Mouse (Mus musculus) embryonic facial prominence, embryonic 12.5 days (tissue): ENCODE measurements at regions not wholly inside any gene's neighbourhood (a gene's known extent, or its start where the extent isn't known, plus 50 kb on each side); places are given as distances from the start of the nearest gene placed in this dataset.

Experiments used
- ATAC-seq: fragments of 200-750 bp; cut with Nextera tagmentation; 2 replicates; pipeline ENCODE4 v1.8.0; 2017; ENCODE audit not compliant: insufficient number of reproducible peaks, insufficient read depth, low FRiP score, low TSS enrichment
- H3K27ac ChIP-seq: fragments of 300-500 bp; sonication (generic); 2 replicates; pipeline ENCODE4 v1.5.1; 2016; ENCODE audit warnings: mild to moderate bottlenecking
- H3K27me3 ChIP-seq: fragments of 300-500 bp; sonication (generic); 2 replicates; pipeline ENCODE4 v1.6.1; 2016; ENCODE audit warnings: mild to moderate bottlenecking, moderate library complexity
- H3K36me3 ChIP-seq: fragments of 300-500 bp; sonication (generic); 2 replicates; pipeline ENCODE4 v1.6.1; 2016; ENCODE audit warnings: mild to moderate bottlenecking
- H3K4me1 ChIP-seq: fragments of 300-500 bp; sonication (generic); 2 replicates; pipeline ENCODE4 v1.6.1; 2016
- H3K4me2 ChIP-seq: fragments of 300-500 bp; sonication (generic); replicated peaks from 2 replicates; pipeline ENCODE4 v1.6.1; 2016; ENCODE audit warnings: mild to moderate bottlenecking, moderate library complexity
- H3K4me3 ChIP-seq: fragments of 300-500 bp; sonication (generic); 2 replicates; pipeline ENCODE4 v1.5.1; 2016; ENCODE audit warnings: mild to moderate bottlenecking
- H3K9ac ChIP-seq: fragments of 300-500 bp; sonication (generic); 2 replicates; pipeline ENCODE4 v1.6.1; 2016; ENCODE audit warnings: mild to moderate bottlenecking, moderate library complexity
- H3K9me3 ChIP-seq: fragments of 300-500 bp; sonication (generic); 2 replicates; pipeline ENCODE4 v1.6.1; 2016; ENCODE audit warnings: mild to moderate bottlenecking, moderate library complexity
- WGBS: fragments of 180-500 bp; shearing (Covaris S2); methylation state at CpG from one replicate; pipeline ENCODE4 v1.1.7; 2016; 5-methylcytosine and 5-hydroxymethylcytosine counted together

DNA sequence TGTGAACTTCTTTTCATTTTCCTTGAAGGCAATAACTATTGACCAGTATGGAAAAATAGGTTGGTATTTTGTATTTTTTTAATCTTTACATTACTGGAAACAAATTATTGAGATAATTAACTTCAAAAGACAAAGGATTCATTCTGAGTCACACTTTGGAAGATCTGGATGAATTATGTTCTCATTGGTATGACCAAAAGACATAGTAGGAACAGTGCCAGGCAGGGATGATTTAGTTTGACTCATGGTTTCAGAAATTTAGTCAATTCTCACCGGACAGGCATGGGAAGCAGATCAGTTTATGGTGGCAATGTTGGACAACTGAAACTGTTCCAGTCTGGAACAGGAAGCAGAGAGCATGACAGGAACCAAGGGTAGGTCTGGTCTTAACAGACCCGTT, 416.6 kb downstream of the Gria2 start:
- no peak overlapping the region for H3K9ac ChIP-seq
- H3K27me3 ChIP-seq: no peaks in the 10 kb centered on the region
- no peaks in the 10 kb centered on the region for H3K36me3 ChIP-seq
- H3K27ac ChIP-seq: no peak overlapping the region
- H3K4me1 ChIP-seq: no peaks in the 10 kb centered on the region
- no peak overlapping the region for H3K4me3 ChIP-seq
- WGBS: 93% methylated on average over 2 of the region's 2 CpGs
- H3K4me2 ChIP-seq: no peak overlapping the region
- no peaks in the 10 kb centered on the region for H3K9me3 ChIP-seq
- no peak for ATAC-seq

DNA sequence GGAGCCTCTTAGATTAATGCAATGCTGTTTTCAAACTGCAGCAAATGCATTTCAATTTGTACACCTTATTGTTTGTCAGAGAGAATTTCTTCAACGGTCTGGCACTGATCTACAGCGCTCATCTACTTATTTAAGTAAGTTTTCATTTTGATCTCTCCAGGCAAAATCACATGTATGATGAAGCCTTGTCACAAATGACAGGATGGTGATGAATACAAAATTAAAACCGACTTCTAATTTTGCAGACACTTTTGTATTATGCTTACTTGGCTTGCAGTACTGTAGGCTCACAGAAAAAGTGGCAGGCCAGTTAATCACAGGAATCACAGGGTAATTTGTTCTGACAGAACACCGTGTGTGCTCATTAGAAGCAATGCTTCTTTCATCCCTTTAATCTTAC, 406.4 kb downstream of the Gria2 start:
- Histone ChIP-seq H3K9me3 (no peaks in the 10 kb centered on the region), H3K4me2 (no peak overlapping the region), H3K4me1 (no peaks in the 10 kb centered on the region), H3K36me3 (no peaks in the 10 kb centered on the region), H3K27me3 (no peaks in the 10 kb centered on the region), H3K9ac (no peak overlapping the region), H3K4me3 (no peak overlapping the region), H3K27ac (no peak overlapping the region)
- 66% methylated on average over 4 of the region's 4 CpGs for WGBS
- ATAC-seq: no peak

DNA sequence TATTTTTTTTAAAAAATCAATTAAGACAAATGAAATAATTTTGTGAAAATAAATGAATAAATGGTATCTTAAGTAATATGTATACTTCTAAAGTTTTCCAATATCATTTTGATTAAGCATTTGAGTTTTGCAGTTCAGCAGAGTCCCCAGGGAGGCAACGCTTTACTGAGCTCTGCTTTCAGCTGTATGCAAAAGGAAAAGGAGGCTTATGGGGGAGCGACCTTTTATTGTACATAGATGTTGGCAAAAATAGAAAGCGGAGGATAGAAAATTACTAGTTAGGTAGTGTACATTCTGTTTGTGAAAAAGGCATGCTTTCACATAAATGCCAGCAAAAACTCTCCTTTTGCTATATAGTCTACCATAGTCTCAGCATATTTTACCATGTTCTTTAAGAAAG, 382.2 kb downstream of the Gria2 start:
- H3K9ac ChIP-seq: no peak overlapping the region
- H3K9me3 ChIP-seq: no peaks in the 10 kb centered on the region
- 76% methylated on average over 3 of the region's 3 CpGs for WGBS
- H3K4me2 ChIP-seq: no peak overlapping the region
- no peak overlapping the region for H3K4me3 ChIP-seq
- no peaks in the 10 kb centered on the region for H3K27me3 ChIP-seq
- no peak for ATAC-seq
- no peaks in the 10 kb centered on the region for H3K36me3 ChIP-seq
- H3K27ac ChIP-seq: no peak overlapping the region
- no peaks in the 10 kb centered on the region for H3K4me1 ChIP-seq

DNA sequence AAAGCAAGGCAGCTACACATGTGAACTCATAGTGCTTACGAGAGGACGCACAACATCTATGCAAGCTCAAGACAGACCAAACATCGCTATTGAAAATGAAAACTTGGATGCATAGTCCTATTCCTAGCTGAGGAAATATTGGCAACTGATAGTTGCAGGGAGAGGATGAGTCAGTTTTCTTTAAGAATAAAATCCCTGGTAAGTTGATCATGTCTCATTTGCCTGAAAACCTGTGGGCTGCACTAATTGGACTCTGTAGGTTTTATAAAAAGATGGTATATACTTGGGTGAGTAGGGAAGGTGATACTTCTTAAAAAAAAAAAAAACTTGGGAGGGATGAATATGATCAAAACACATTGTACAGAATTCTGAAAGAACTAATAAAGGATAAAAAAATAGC, 381.2 kb downstream of the Gria2 start:
- 90% methylated on average over 3 of the region's 3 CpGs for WGBS
- no peaks in the 10 kb centered on the region for H3K36me3 ChIP-seq
- H3K27ac ChIP-seq: no peak overlapping the region
- H3K4me2 ChIP-seq: no peak overlapping the region
- no peak overlapping the region for H3K4me3 ChIP-seq
- no peaks in the 10 kb centered on the region for H3K27me3 ChIP-seq
- no peak overlapping the region for H3K9ac ChIP-seq
- ATAC-seq: no peak
- H3K9me3 ChIP-seq: no peaks in the 10 kb centered on the region
- no peaks in the 10 kb centered on the region for H3K4me1 ChIP-seq

DNA sequence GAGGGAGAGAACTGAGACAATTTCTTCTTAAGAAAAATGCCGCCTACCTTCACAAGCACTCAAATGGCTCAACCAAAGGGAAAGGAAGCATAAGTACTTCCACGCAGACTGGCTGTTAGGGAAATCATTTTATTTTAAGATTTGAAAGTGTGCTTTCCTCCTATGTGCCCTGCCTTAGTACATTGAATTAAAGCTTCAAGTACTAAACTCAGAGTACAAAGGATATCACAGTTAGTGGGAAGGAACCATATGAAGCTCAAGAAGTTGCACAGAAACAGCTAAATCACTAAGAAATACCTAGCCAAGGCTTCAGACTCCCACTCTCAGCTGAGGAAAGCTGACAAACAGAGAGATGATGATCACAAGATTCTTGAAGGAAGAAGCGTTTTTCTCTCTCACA, 380.5 kb downstream of the Gria2 start:
- H3K9me3 ChIP-seq: no peaks in the 10 kb centered on the region
- whole genome bisulfite sequencing: 74% methylated on average over 3 of the region's 3 CpGs
- H3K27ac ChIP-seq: no peak overlapping the region
- H3K4me3 ChIP-seq: no peak overlapping the region
- no peak overlapping the region for H3K9ac ChIP-seq
- ATAC-seq: no peak
- no peaks in the 10 kb centered on the region for H3K4me1 ChIP-seq
- H3K36me3 ChIP-seq: no peaks in the 10 kb centered on the region
- no peaks in the 10 kb centered on the region for H3K27me3 ChIP-seq
- no peak overlapping the region for H3K4me2 ChIP-seq

DNA sequence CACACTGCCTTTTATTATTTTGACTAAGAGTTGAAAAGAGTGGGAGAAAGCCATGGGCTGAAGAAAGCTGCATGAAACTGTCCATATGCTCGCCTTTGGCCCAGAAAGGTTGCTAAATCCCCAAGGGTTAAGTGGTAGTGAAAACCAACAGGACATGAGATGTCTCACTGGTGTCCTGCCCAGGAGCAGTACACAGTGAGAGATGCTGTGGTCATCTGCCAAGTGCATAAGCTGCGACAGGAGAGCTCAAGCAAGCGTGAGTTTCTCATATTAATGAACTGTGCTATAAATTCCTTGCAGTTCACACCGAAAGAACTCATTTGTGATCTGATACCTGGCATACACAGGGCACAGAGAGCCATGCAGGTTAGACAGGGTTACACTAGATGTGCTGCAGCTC, 380.0 kb downstream of the Gria2 start:
- H3K9me3 ChIP-seq: no peaks in the 10 kb centered on the region
- H3K27me3 ChIP-seq: no peaks in the 10 kb centered on the region
- H3K4me1 ChIP-seq: no peaks in the 10 kb centered on the region
- no peak overlapping the region for H3K4me2 ChIP-seq
- no peaks in the 10 kb centered on the region for H3K36me3 ChIP-seq
- H3K27ac ChIP-seq: no peak overlapping the region
- H3K4me3 ChIP-seq: no peak overlapping the region
- ATAC-seq: no peak
- H3K9ac ChIP-seq: no peak overlapping the region
- WGBS: 84% methylated on average over 4 of the region's 4 CpGs
